Mouse (Mus musculus) 3T3-L1 (cell line): ENCODE data around the gene Fzd9.

ENCODE experiments used
- DNase-seq: peaks from one replicate; pipeline ENCODE4 v3.0.0-alpha.2; 2015; ENCODE audit warnings: low read depth, low spot score

The Fzd9 gene

DNA sequence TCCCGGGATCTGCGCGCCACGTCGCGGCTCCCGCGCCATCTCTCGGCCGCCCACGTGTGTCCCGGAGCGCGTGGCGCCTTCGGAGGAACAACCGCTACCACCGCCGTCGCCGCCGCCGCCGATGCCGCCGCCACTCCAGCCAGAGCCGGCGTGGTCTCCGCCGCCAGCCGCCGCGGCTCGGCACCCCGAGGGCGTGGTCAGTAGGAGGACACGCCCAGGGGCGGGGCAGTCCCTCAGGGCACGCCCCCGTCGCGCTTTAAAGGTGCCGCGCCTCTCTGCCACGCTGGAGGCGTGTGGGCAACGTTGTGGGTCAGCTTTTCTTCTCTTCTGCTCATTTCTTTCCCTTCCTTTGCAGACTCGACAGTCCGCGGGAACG lies at the start of gene Fzd9:
Gene Fzd9 (minus strand): TSS at position 152 of the 376 bp plus-strand sequence.
- no peak for DNase-seq

DNA sequence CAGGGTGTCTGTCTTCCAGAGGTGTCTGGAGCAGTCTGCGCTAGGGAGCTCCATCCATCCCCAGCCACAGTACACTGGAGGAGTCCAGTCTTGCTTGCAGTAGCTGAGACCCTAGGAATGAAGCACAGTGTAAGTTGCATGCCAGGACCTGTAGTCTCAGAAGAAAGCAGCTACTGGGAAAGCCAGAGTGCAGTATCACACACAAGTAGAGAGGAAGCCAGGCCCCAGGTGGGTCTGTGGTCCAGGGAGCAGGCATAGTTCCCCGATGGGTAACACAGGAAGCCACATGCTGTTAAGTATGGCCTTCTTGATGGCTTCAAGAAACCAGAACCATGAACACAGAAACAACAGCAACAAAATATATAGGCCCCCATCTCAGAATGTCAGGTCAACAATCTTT lies 41.0 kb upstream of the Fzd9 start:
- no peak for DNase-seq

DNA sequence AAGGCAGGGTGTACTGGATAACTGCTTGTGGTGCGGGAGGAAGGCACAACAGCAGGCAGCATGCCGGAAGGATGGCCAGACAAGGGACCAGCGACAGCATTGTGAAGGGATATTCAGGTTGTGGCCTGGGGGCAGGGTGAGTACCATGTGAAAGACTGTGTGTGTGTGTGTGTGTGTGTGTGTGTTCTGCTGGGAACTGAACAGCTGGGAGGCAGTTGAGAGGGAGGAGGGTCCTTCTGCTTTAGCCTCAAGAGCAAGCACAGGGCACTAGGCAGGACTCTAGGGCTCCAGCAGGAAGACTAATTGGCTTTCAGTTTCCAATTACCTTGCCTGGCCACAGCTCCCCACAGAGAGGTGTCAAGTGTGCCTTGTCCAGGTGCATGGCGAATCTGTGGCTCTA lies 40.2 kb upstream of the Fzd9 start:
- no peak for DNase-seq

DNA sequence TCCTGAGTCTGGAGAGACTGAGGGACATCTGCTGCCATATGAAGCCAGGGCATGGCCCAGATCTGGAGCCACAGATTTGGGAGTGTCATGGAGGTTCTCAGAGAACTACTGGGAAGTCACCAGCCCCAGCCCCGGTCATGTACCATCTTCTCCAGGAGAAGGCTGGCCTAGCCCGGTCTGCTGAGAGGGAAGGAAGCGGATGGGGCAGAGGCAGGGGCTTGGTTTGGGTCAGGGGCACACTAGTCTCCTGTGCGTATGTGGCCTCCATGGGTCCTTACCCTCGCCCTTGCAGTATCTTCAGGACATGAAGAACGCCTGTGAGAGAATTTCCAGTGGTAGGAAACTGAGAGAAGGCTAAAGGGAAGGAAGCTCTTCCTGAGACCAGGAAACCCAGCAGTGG lies 39.7 kb upstream of the Fzd9 start:
- no peak for DNase-seq

DNA sequence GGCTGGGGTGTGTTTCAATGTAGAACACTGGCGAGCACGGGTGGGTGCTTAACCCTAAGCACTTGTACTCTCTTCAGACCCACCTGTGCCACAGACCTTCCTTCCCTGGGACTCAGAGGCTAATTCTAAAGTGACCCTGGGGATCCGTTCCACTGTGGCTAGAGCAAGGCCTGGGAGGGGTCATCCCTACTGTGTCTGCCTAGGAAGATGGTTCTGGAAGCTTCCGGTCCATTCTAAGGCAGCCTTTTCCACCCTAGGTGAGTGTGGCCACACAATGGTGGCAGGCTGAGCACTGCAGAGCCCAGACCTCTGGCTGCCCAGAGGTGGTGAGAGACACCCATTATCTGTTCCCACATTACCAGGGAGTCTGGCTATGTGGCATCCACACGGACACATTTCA lies 35.9 kb upstream of the Fzd9 start:
- no peak for DNase-seq

DNA sequence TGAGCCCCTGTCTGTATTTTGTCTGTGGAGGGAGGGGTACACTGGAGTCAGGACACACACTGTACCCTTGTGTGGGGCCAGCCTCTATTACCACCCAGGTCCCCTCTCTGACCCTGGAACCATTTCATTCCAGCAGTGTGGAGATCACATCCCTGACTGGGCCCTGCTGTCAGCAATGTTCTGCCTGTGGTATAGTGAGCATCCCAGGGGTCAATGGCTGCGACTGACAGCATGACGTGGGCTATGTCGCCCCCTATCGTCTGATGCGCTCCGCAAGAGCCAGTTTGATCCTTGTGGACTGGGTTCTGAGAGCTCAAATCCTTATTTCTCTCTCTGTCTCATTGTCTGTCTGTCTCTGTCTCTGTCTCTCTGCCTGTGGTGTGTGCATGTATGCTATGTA lies 35.2 kb upstream of the Fzd9 start:
- peak; percentile 80 for DNase-seq

DNA sequence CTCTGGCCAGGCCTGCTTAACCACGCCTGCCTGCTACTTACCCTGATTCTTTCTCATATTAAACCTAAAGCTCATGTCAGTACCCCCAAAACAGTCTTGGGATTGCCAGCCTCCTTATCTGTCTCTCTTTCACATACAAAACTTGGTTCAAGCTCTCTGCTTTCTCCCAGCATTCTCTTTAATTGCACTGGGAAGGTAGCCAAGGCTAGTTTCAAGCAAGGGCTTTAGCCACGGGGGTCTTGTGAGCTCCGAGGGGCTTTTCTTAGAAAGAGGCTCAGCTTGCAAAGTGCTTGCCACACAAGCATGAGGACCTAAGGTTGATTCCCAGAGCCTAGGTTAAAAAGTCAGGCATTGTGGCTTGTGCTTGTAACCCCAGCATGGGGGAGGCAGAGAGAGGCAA lies 34.2 kb upstream of the Fzd9 start:
- DNase-seq: no peak

DNA sequence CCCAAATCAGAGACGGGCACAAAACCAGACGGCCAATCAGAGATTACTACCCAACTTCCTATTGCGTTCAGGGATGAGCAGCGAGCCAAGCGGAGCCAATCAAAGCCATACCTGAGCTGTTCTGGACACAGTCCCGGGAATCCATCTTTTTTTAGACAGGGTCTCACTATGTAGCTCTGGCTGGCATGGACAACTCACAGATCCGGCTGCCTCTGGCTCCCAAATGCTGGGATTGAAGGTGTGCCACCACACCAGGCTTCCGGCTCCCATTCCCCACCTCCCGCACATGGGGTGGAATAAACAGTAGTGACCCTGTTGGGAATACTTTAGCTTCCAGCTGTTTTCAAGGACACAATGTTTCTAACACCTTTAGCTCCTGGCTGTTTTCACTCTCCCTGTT lies 29.2 kb upstream of the Fzd9 start:
- no peak for DNase-seq

DNA sequence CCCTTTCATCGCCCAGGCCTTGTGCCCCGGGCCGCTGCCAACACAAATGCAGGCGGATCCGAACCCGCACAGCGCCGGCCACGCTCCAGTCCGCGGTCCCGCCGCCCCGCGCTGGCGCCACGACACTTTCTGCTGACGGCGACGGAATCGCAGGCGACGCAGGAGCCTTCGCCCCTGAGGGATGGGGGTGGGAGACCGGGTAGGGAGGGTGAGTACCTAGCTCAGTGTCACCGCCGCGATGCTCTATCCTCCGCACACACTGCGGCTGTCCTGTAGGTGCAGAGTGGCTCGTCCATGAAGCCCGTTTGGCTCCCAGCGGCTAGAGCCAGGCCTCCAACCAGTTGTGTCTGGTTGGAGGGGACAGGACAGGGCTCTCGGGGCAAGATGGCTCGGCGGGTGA lies 25.6 kb upstream of the Fzd9 start:
- no peak for DNase-seq

DNA sequence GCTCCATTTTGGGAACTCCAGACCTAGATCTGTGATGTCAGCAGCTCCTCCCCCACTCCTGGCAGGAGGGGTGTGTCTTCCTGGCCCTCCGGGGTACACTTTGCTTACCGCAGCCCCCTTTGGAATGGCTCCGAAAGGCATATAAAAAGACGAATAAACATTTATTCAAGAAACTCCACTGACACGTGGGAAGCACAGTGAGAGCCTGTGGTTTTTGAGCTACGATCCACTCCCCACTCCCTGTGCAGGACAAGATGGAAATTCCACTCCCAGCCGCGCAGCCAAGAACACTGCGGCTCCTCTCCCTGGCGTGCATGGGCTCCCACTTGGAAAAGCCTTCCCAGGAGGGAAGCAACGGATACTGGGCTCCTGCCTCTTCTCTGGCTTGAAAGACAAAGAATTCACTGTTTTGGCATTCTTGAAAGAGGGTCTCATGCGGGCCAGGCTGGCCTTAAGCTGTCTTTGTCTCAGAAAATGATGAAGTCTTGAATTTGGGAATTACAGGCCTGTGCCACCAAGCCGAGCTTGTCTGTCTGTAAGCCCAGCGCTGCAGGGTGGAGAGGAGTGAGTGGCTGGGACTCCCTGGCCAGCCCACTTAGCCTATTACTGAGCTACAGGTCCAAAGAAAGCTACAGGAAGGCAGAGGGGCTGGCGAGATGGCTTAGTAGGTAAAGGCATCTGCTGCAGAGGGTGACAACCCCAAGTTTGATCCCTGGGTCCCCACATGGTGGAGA lies 23.8 kb upstream of the Fzd9 start:
- DNase-seq: no peak

DNA sequence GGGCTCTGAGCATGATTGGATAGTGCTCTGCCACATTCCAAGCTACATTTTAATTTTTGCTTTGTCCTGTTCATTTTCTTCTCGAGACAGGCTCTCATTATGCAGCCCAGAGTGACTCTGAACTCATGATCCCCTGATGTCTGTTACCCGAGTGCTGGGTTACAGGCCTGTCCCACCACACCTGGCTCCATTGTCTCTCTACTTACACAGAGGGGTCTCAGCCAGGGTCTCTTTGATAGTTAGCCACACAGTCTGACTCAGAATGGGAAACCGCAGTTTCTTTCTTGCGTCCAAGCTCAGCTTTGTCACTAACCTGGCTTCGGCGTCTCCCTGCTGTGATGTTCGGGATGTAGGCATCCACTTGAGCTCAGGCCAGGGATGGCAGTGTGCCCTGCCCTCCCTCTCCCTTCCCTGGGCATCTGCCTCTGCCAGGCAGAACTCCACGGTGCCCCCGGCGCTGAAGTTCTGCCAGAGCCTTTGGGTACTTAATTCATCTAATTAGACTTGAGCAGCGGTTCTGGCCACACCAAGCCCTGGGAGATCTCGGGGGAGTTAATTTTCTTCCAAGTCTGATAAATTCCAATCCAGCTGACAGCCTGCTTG lies 20.6 kb upstream of the Fzd9 start:
- no peak for DNase-seq

DNA sequence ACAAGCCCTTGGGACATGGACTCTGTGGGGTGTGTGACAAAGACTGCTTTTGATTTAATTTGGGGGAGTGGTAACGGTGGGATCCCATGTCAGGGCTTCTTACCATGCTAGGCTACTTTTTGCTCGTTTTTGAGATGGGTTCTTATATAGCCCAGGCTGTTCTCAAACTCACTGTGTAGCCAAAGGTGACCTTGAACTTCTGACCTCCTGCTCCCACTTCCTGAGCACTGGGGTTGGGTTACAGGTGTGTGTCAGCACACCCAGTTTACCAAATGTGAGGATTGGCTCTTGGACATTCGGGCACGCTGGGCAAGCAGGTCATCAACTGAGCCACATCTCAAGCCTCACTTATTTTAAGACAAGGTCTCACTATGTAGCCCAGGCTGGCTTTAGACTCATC lies 19.3 kb upstream of the Fzd9 start:
- DNase-seq: no peak

DNA sequence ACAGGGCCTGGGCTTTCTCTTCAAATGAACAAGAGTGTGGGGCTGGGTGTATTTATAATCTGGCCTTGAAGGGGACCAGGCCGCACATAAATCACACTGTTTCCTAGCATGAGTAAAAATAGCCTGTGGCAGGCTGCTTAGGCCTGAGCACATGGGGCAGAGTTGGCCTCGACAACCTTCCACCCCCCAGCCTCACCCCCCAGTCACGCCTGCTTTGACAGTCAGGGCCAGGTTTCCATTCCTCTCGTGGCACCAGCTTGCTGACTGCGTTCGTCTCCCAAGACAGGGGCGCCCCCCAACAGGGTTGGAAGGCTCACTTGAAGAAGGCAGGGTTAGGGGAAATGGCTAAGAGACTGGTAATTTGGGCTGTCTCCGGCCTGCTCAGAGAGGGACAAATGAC lies 18.4 kb upstream of the Fzd9 start:
- DNase-seq: no peak

DNA sequence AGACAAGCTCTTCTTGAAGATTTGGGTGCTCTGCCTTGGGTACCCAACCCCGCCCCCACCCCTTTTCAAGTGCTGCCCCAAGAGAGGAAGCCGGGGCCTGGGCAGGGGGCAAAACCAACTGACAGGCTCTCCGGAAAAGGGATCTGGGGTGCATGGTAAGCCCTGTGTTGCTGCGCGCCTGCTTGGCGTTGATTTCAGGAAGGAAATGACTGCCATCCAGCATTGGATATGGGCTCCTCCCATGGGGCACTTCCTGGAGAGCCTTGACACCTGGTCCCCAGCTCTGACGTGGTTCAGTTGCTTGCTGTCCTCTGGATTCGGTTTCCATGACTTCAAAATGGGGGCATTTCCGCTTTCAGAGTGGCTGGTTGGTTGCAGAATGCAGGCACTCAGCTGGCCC lies 13.5 kb upstream of the Fzd9 start:
- DNase-seq: no peak

DNA sequence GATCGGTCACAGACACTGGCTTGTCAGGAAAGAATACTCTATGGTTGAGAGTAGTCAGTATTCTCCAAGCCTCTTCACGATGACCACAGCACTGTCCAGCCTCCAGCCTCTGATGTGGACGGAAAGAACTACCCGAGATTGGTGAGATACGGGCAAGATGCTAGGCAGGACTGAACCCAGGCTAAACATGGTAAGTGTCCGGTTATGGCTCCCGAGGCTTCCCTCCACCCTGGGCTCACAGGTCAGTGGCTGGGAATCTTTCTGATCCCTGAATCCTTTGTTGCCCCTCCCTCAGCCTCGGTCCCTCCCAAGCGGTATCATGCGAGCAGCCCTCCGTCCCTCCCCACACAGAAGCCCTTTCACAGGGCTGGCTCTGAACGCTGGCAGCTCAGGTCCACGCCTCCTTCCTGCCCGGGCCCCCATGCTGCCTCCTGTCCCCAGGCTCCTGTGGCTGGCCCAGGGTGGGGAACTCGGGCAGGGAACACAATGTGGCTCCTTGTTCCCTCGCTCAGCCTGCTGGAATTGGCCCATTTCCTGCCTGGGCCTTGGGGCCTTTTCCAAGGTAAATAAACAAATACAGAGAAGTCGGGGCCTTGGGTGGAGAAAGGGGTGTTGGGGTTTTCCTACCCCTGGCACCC lies 13.0 kb upstream of the Fzd9 start:
- peak; percentile 27 for DNase-seq

DNA sequence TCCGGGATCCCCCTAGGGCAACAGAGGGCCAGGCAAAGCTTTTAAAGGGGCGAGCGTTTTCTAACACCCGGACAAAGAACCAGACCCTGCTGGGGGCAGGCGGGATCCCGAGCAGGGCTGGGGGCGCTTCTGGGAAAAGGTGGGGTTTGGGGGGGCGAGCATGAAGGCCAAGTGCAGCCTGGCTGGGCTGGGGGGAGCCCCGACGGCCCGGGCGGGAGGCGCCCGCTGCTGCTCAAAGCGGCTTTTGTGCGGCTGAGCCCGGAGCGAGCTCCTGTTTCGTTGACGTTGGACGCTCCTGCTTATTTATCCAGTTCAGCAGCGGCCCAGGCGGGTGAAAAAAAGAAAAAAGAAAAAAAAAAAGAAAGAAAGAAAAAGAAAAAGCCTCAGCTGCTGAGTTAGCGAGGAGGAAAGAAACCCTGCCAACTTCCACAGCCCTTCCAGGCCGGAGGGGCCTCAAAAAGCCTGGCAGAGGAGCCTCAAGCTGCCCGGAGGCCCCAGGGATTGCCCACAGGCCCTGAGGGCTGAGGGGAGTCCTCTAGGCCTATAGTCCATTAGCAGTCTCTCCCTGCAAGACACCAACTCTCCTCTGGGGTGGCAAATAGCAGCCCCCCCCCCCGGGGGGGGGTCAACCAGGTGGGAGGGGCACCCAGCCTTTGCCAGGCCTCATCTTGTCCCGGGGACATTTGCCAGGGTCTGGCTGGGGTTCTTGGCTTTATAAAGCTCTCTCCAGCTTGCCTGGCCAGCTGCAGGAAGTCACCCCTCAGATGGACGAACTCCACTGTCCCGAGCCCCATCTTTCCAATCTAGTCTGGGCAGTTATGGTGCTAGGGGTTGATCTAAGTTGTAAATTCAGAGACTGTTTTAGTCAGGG lies 7.5 kb upstream of the Fzd9 start:
- no peak for DNase-seq

DNA sequence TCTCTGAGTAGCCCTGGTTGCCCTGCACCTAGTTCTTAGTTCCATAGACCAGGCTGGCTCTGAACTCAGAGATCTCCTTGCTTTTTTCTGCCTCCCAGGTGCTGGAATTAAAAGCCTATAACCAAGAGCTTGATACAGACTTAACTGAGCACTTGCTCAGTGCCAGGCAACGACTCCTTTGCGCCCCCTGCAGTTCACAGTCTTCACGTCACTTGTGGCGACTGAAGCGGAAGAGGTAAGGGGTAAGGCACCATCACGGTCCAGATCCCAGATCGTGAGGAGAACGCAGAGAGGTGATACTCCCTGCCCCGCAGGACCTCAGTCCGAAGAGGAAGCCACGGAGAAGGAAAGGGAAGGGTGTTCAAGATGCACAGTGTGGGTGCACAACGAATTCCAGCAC lies 6.5 kb upstream of the Fzd9 start:
- DNase-seq: no peak

DNA sequence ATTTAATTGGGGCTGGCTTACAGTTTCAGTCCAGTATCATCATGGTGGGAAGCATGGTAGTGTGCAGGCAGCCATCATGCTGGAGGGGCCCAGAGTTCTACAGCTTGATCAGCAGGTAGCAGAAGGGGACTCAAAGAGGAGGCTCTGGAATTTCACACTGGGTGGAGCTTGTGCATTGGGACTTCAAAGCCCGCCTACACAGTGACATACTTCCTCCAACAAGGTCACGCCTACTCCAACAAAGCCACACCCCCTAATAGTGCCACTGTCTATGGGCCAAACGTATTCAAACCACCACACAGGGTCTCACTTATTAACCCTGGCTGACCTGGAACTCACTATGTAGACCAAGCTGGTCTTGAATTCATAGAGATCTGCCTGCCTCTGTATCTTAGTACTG lies 5.1 kb upstream of the Fzd9 start:
- DNase-seq: no peak

DNA sequence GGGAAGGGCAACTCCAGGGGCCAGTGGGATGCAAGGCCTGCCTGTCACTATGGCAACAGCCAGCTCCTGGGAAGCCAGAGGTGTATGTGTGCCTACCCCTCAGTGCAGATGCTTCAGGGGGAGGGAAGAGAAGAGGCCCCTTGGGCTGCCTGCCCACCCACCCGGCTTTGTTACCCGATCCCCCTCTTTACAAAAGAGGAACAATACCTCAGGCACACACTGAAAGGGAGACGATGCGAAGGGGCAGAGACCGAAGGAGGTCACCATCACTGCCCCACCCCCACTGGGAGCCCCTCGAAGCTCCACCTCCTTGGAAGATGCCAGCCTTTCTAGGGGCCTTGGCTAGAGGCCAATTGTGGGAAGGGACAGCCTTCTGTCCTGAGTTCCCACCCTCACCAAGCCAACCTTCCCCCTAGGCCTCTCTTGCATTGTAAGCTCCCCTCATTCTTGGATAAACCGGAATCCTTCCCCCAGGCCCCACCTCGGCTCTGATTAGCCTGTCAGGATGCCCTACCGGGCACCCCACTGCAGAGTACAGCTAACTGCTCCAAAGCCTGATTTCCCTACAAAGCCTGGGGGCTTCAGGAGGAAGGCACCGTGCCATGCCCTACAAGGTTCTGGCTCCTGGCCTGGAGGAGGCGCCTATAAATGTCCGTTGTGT lies 2.8 kb upstream of the Fzd9 start:
- no peak for DNase-seq

DNA sequence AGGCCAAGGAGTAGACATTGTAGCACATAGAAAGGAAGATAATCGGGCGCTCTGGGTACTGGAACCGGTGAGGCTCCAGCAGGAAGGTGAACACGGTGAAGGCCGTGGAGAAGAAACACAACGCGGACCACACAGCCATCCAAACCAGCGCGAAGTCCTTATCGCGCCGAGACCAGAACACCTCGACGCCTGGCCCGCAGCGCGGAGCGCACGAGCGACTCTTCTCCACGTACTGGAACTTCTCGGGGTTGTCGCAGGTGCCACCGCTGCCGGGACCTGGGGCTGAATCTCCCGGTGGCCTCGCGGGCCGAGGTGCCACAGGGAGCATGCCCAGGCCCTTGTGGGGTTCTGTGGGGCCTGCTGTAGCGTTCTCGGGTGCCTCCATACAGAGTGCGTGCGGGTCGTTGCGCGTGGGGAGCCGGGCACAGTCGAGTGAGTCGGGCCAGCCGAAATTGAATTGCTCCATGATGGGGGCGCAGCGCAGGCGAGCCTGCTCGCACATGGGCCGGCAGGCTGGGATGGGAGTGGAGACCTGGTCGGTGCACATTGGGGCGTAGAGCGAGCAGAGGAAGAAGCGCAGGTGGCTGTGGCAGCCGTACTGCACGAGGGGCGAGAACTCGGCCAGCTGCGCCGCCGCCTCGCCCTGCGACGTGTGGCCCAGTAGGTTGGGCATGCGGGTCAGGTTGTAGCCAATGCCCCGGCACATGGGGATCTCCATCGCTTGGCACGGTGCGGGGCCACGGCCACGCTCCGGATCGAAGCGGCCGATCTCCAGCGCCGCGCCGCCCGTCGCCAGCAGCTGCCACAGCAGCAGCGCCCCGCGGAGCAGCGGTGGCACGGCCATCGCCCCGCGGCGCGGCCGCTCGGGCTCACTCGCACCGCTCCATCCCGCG lies 598 bp downstream of the Fzd9 start:
- no peak for DNase-seq
